Mouse (Mus musculus): ENCODE measurements around the gene Plce1.

- TF ChIP-seq CTCF (IDR thresholded peaks at IDR 0.05; ENCODE audit: low read depth) (no peak), EP300 (IDR thresholded peaks at IDR 0.05; ENCODE audit: low read depth) (no peak)
These were observed 277.1 kb downstream of the Plce1 start for GRCm38 (mm10) chr19:38758056-38758455.
